Mouse (Mus musculus) neural tube, embryonic 14.5 days (tissue): Measurements from ENCODE around the gene 1810055G02Rik. TPM values are rescaled to one million over a fixed set of nuclear protein-coding genes. Genes with fewer than 3 reads are reported as not detected.
A peak's percentile ranks its signal among the peaks of the same experiment; 100 is the strongest.

Experiments used
- ATAC-seq: fragments of 200-750 bp; cut with Nextera tagmentation; 2 replicates; pipeline ENCODE4 v1.8.0; 2017; ENCODE audit warnings: low read depth, mild to moderate bottlenecking, moderate TSS enrichment, moderate library complexity
- H3K27ac ChIP-seq: fragments of 300-500 bp; sonication (generic); 2 replicates; pipeline ENCODE4 v1.5.1; 2014; ENCODE audit warnings: low read depth, mild to moderate bottlenecking, control low read depth, low read length, moderate library complexity, mixed read lengths
- H3K27me3 ChIP-seq: fragments of 300-500 bp; sonication (generic); 2 replicates; pipeline ENCODE4 v1.6.1; 2014; ENCODE audit warnings: low read length; ENCODE audit not compliant: control insufficient read depth, insufficient read depth
- H3K36me3 ChIP-seq: fragments of 300-500 bp; sonication (generic); 2 replicates; pipeline ENCODE4 v1.6.1; 2014; ENCODE audit warnings: low read length, mixed read lengths; ENCODE audit not compliant: control insufficient read depth, insufficient read depth
- H3K4me1 ChIP-seq: fragments of 300-500 bp; sonication (generic); 2 replicates; pipeline ENCODE4 v1.6.1; 2014; ENCODE audit warnings: low read length; ENCODE audit not compliant: control insufficient read depth, insufficient read depth
- H3K4me2 ChIP-seq: fragments of 300-500 bp; sonication (generic); 2 replicates; pipeline ENCODE4 v1.6.1; 2014; ENCODE audit warnings: mild to moderate bottlenecking, low read depth, low read length, control low read depth
- H3K4me3 ChIP-seq: fragments of 300-500 bp; sonication (generic); 2 replicates; pipeline ENCODE4 v1.5.1; 2014; ENCODE audit warnings: low read depth, low read length, control low read depth, mixed read lengths
- H3K9ac ChIP-seq: fragments of 300-500 bp; sonication (generic); replicated peaks from 2 replicates; pipeline ENCODE4 v1.6.1; 2014; ENCODE audit warnings: low read depth, mild to moderate bottlenecking, control low read depth, low read length, mixed read lengths
- H3K9me3 ChIP-seq: fragments of 300-500 bp; sonication (generic); 2 replicates; pipeline ENCODE4 v1.6.1; 2016; ENCODE audit warnings: low read length; ENCODE audit not compliant: control insufficient read depth
- WGBS: fragments of 180-500 bp; shearing (Covaris S2); extraction: QIAGEN DNeasy Blood & Tissue Kit; methylation state at CpG from one replicate; pipeline ENCODE4 v1.1.7; 2014; 5-methylcytosine and 5-hydroxymethylcytosine counted together
- polyA plus RNA-seq: library from polyadenylated mRNA; unstranded; fragments of >200 nt; fragmentation: Nextera tagmentation; extraction: Ambion mirVana; gene quantifications from 2 replicates; pipeline ENCODE4 v1.2.1, GENCODE M21; 2014

1810055G02Rik gene
- polyA plus RNA-seq, 1 experiment from 2014 or later: 33.4 TPM

GRCm38 (mm10) chr19:3674122-3674855, 33.8 kb upstream of the 1810055G02Rik start:
- ATAC-seq: no peak
- WGBS: 86% methylated on average over 8 of the region's 8 CpGs

GRCm38 (mm10) chr19:3680732-3681131, 27.4 kb upstream of the 1810055G02Rik start:
- Histone ChIP-seq H3K9ac (no peak overlapping the region), H3K27me3 (peaks cover 3% of the 10 kb centered on the region; the same call in 1 of the 2 replicates), H3K9me3 (no peaks in the 10 kb centered on the region), H3K36me3 (no peaks in the 10 kb centered on the region), H3K4me3 (no peak overlapping the region), H3K4me1 (peaks cover 8% of the 10 kb centered on the region; the same call in 1 of the 2 replicates), H3K27ac (no peak overlapping the region; the same call in 1 of the 2 replicates), H3K4me2 (no peak overlapping the region)
- 79% methylated on average over 7 of the region's 7 CpGs for WGBS
- no peak for ATAC-seq

More at GRCm38 (mm10) chr19:3674122-3674855, 33.8 kb upstream of the 1810055G02Rik start:
- no peak overlapping the region for H3K4me3 ChIP-seq
- H3K9me3 ChIP-seq: no peaks in the 10 kb centered on the region
- no peak overlapping the region for H3K9ac ChIP-seq
- no peaks in the 10 kb centered on the region for H3K27me3 ChIP-seq
- no peaks in the 10 kb centered on the region for H3K4me1 ChIP-seq
- H3K4me2 ChIP-seq: no peak overlapping the region
- H3K36me3 ChIP-seq: no peaks in the 10 kb centered on the region
- no peak overlapping the region for H3K27ac ChIP-seq

GRCm38 (mm10) chr19:3681310-3681934, 26.7 kb upstream of the 1810055G02Rik start:
- Histone ChIP-seq H3K9me3 (no peaks in the 10 kb centered on the region), H3K4me3 (no peak overlapping the region), H3K36me3 (no peaks in the 10 kb centered on the region), H3K9ac (no peak overlapping the region), H3K27me3 (peaks cover 6% of the 10 kb centered on the region; the same call in 1 of the 2 replicates), H3K27ac (no peak overlapping the region; the same call in 1 of the 2 replicates), H3K4me1 (peaks cover 9% of the 10 kb centered on the region; the same call in 1 of the 2 replicates), H3K4me2 (no peak overlapping the region)
- WGBS: 34% methylated on average over 13 of the region's 13 CpGs
- ATAC-seq: peak; percentile 38; the same call in 1 of the 2 replicates

- no peak overlapping the region for H3K4me3 ChIP-seq
- H3K36me3 ChIP-seq: no peaks in the 10 kb centered on the region
- no peaks in the 10 kb centered on the region for H3K9me3 ChIP-seq
- H3K9ac ChIP-seq: no peak overlapping the region
- peaks cover 9% of the 10 kb centered on the region; the same call in 1 of the 2 replicates for H3K27me3 ChIP-seq
- H3K4me1 ChIP-seq: peaks cover 9% of the 10 kb centered on the region; the same call in 1 of the 2 replicates
- 17% methylated on average over 1 of the region's 1 CpGs for WGBS
- H3K27ac ChIP-seq: no peak overlapping the region; the same call in 1 of the 2 replicates
- no peak for ATAC-seq
- no peak overlapping the region for H3K4me2 ChIP-seq
Measured at GRCm38 (mm10) chr19:3684414-3684813, 23.7 kb upstream of the 1810055G02Rik start.

- peaks cover 9% of the 10 kb centered on the region; the same call in 1 of the 2 replicates for H3K27me3 ChIP-seq
- no peak overlapping the region; the same call in 1 of the 2 replicates for H3K27ac ChIP-seq
- no peaks in the 10 kb centered on the region for H3K36me3 ChIP-seq
- peak overlapping the region; percentile 69 for H3K4me3 ChIP-seq
- WGBS: 12% methylated on average over 11 of the region's 11 CpGs
- no peak for ATAC-seq
- peak overlapping the region; percentile 93 for H3K4me2 ChIP-seq
- peaks cover 9% of the 10 kb centered on the region; the same call in 1 of the 2 replicates for H3K4me1 ChIP-seq
- H3K9me3 ChIP-seq: no peaks in the 10 kb centered on the region
- peak overlapping the region; percentile 73; the same call in 1 of the 2 replicates for H3K9ac ChIP-seq
Measured at GRCm38 (mm10) chr19:3684957-3685580, 23.0 kb upstream of the 1810055G02Rik start.

GRCm38 (mm10) chr19:3685611-3686214, 22.4 kb upstream of the 1810055G02Rik start:
- Histone ChIP-seq H3K9ac (peak overlapping the region; percentile 73), H3K27ac (no peak overlapping the region), H3K27me3 (peaks cover 9% of the 10 kb centered on the region; the same call in 1 of the 2 replicates), H3K4me1 (peaks cover 9% of the 10 kb centered on the region; the same call in 1 of the 2 replicates), H3K9me3 (no peaks in the 10 kb centered on the region), H3K36me3 (no peaks in the 10 kb centered on the region), H3K4me3 (peak overlapping the region; percentile 69), H3K4me2 (peak overlapping the region; percentile 93)
- peak; percentile 20; the same call in 1 of the 2 replicates for ATAC-seq
- under 1% methylated on average over 40 of the region's 45 CpGs for WGBS

- no peaks in the 10 kb centered on the region for H3K9me3 ChIP-seq
- H3K4me1 ChIP-seq: peaks cover 4% of the 10 kb centered on the region; the same call in 1 of the 2 replicates
- peak within 1 kb of the TSS; percentile 93 for H3K4me2 ChIP-seq
- H3K27ac ChIP-seq: no peak within 1 kb of the TSS
- peak; percentile 39 for ATAC-seq
- H3K27me3 ChIP-seq: peaks cover 9% of the 10 kb centered on the region; the same call in 1 of the 2 replicates
- peak within 1 kb of the TSS; percentile 69 for H3K4me3 ChIP-seq
- no peaks in the 10 kb centered on the region for H3K36me3 ChIP-seq
- H3K9ac ChIP-seq: peak within 1 kb of the TSS; percentile 73
- under 1% methylated on average over 51 of the region's 83 CpGs for WGBS
Measured at GRCm38 (mm10) chr19:3686215-3686894, 21.7 kb upstream of the 1810055G02Rik start, which contains the start of gene Lrp5. Gene Lrp5 (minus strand): TSS chr19:3686564.

- Histone ChIP-seq H3K36me3 (no peaks in the 10 kb centered on the region), H3K4me1 (peaks cover 4% of the 10 kb centered on the region; the same call in 1 of the 2 replicates), H3K27me3 (peaks cover 9% of the 10 kb centered on the region; the same call in 1 of the 2 replicates), H3K4me3 (no peak overlapping the region), H3K9me3 (no peaks in the 10 kb centered on the region), H3K4me2 (no peak overlapping the region), H3K9ac (no peak overlapping the region), H3K27ac (no peak overlapping the region)
- WGBS: 37% methylated on average over 5 of the region's 5 CpGs
- no peak for ATAC-seq
Measured at GRCm38 (mm10) chr19:3687676-3688171, 20.4 kb upstream of the 1810055G02Rik start.
